Mouse (Mus musculus) spleen, postnatal 14 days (tissue): Measurements from ENCODE around the gene Nat9.

Experiments used
- DNase-seq, 2 experiments: peaks; one replicate each; pipeline ENCODE4 v3.0.0; 2021 to 2022; ENCODE audit warnings: low spot score in 2 of 2

Nat9 gene

GRCm38 (mm10) chr11:115215123-115215522 is 27.5 kb upstream of the Nat9 start:
- no peak for DNase-seq

GRCm38 (mm10) chr11:115212116-115212515 is 24.5 kb upstream of the Nat9 start:
- no peak for DNase-seq

- no peak for DNase-seq
Observed at GRCm38 (mm10) chr11:115209958-115210357, 22.3 kb upstream of the Nat9 start.

GRCm38 (mm10) chr11:115208776-115209732 is 21.4 kb upstream of the Nat9 start:
- no peak for DNase-seq

- no peak for DNase-seq
Observed at GRCm38 (mm10) chr11:115208126-115208525, 20.5 kb upstream of the Nat9 start.

GRCm38 (mm10) chr11:115202756-115203155 is 15.1 kb upstream of the Nat9 start:
- DNase-seq = no peak

- DNase-seq = peak; percentile 40 to 68
Observed at GRCm38 (mm10) chr11:115202316-115202715, 14.7 kb upstream of the Nat9 start.

GRCm38 (mm10) chr11:115200520-115200919 is 12.9 kb upstream of the Nat9 start:
- no peak for DNase-seq

GRCm38 (mm10) chr11:115198932-115199384 is 11.3 kb upstream of the Nat9 start:
- DNase-seq = no peak

GRCm38 (mm10) chr11:115197558-115197957 is 9.9 kb upstream of the Nat9 start:
- DNase-seq = no peak

GRCm38 (mm10) chr11:115195933-115196332 is 8.3 kb upstream of the Nat9 start:
- DNase-seq = no peak

GRCm38 (mm10) chr11:115194693-115195092 is 7.0 kb upstream of the Nat9 start:
- DNase-seq = no peak

GRCm38 (mm10) chr11:115192180-115192579 is 4.5 kb upstream of the Nat9 start:
- DNase-seq = no peak

- no peak for DNase-seq
Observed at GRCm38 (mm10) chr11:115189304-115189703, 1.6 kb upstream of the Nat9 start.

GRCm38 (mm10) chr11:115188539-115189231 is 1.0 kb upstream of the Nat9 start:
- no peak for DNase-seq

GRCm38 (mm10) chr11:115187224-115187639 is 427 bp downstream of the Nat9 start, which contains the start of gene Tmem104:
Gene Tmem104 (plus strand): TSS chr11:115187487.
- peak; percentile 96 to 97 for DNase-seq

- no peak for DNase-seq
Observed at GRCm38 (mm10) chr11:115184973-115185372, 2.7 kb downstream of the Nat9 start.

GRCm38 (mm10) chr11:115181913-115182638 is 5.6 kb downstream of the Nat9 start:
- DNase-seq = peak; percentile 71 to 85

GRCm38 (mm10) chr11:115179881-115180280 is 7.8 kb downstream of the Nat9 start:
- DNase-seq = no peak

GRCm38 (mm10) chr11:115179191-115179590 is 8.5 kb downstream of the Nat9 start:
- no peak for DNase-seq

GRCm38 (mm10) chr11:115178766-115179165 is 8.9 kb downstream of the Nat9 start:
- DNase-seq = no peak
